Mouse (Mus musculus) myocyte (in vitro differentiated cells): ENCODE measurements around the gene Otoa. TPM values are rescaled to one million over a fixed set of nuclear protein-coding genes. Genes with fewer than 3 reads are reported as not detected.

Experiments
- H3K27me3 ChIP-seq: one replicate; pipeline ENCODE4 v1.6.1; 2011; ENCODE audit not compliant: control insufficient read depth, insufficient read depth, insufficient read length
- H3K36me3 ChIP-seq: one replicate; pipeline ENCODE4 v1.6.1; 2011; ENCODE audit not compliant: control insufficient read depth, insufficient read depth
- H3K4me2 ChIP-seq: one replicate; pipeline ENCODE4 v1.6.1; 2011; ENCODE audit warnings: low read depth, control low read depth
- H3K4me3 ChIP-seq: one replicate; pipeline ENCODE4 v1.5.1; 2011; ENCODE audit warnings: mild to moderate bottlenecking, control low read depth, moderate library complexity
- H3K79me2 ChIP-seq: one replicate; pipeline ENCODE4 v1.6.1; 2011; ENCODE audit not compliant: control insufficient read depth, insufficient read depth
- H3ac ChIP-seq: one replicate; pipeline ENCODE4 v1.6.1; 2011; ENCODE audit not compliant: control insufficient read depth, insufficient read length
- CEBPB ChIP-seq: IDR thresholded peaks from 2 replicates; pipeline ENCODE4 v1.6.1; 2011; ENCODE audit warnings: mild to moderate bottlenecking, moderate library complexity; ENCODE audit not compliant: poor library complexity, insufficient read depth, severe bottlenecking
- E2F4 ChIP-seq: IDR thresholded peaks from one replicate; pipeline ENCODE4 v1.6.1; 2011; ENCODE audit warnings: mild to moderate bottlenecking, control low read depth, moderate library complexity; ENCODE audit not compliant: insufficient read depth
- MAX ChIP-seq: IDR thresholded peaks from one replicate; pipeline ENCODE4 v1.6.1; 2011; ENCODE audit warnings: low read depth, mild to moderate bottlenecking, control low read depth
- MYOD1 ChIP-seq, 3 experiments: IDR thresholded peaks; one replicate each; pipeline ENCODE4 v1.6.1; 2011; ENCODE audit warnings: control low read depth in 2 of 3, low read depth in 2 of 3, mild to moderate bottlenecking in 2 of 3, moderate library complexity in 1 of 3; ENCODE audit not compliant: insufficient read length in 2 of 3, control insufficient read depth in 1 of 3
- MYOG ChIP-seq, 3 experiments: IDR thresholded peaks; one replicate each; pipeline ENCODE4 v1.6.1; 2011; ENCODE audit warnings: control low read depth in 2 of 3, low read depth in 2 of 3, mild to moderate bottlenecking in 2 of 3; ENCODE audit not compliant: insufficient read length in 2 of 3, control insufficient read depth in 1 of 3, insufficient read depth in 1 of 3
- POLR2A ChIP-seq: IDR thresholded peaks from one replicate; pipeline ENCODE4 v1.6.1; 2011; ENCODE audit warnings: low read depth, mild to moderate bottlenecking, control low read depth, moderate library complexity; ENCODE audit not compliant: insufficient read length
- POLR2AphosphoS2 ChIP-seq: IDR thresholded peaks from one replicate; pipeline ENCODE4 v1.6.1; 2011; ENCODE audit warnings: low read depth, control low read depth; ENCODE audit not compliant: insufficient read length
- REST ChIP-seq: IDR thresholded peaks from one replicate; pipeline ENCODE4 v1.6.1; 2011; ENCODE audit warnings: mild to moderate bottlenecking, control low read depth, moderate library complexity; ENCODE audit not compliant: insufficient read depth, insufficient read length
- SRF ChIP-seq: IDR thresholded peaks from one replicate; pipeline ENCODE4 v1.6.1; 2011; ENCODE audit warnings: low read depth; ENCODE audit not compliant: control insufficient read depth, insufficient read length
- TCF12 ChIP-seq: IDR thresholded peaks from one replicate; pipeline ENCODE4 v1.6.1; 2011; ENCODE audit warnings: mild to moderate bottlenecking, control low read depth; ENCODE audit not compliant: poor library complexity, insufficient read depth, severe bottlenecking
- TCF3 ChIP-seq: IDR thresholded peaks from one replicate; pipeline ENCODE4 v1.6.1; 2011; ENCODE audit warnings: low read depth, control low read depth; ENCODE audit not compliant: insufficient read length
- USF1 ChIP-seq: IDR thresholded peaks from one replicate; pipeline ENCODE4 v1.6.1; 2011; ENCODE audit warnings: low read depth, mild to moderate bottlenecking, control low read depth, moderate library complexity
- polyA plus RNA-seq: library from polyadenylated mRNA; unstranded; fragments of >200 nt; fragmentation: generic; extraction: Trizol; gene quantifications from one replicate; pipeline ENCODE4 v1.2.1, GENCODE M21; 2012; ENCODE audit warnings: missing spikeins

Otoa gene
- polyA plus RNA-seq, result 0.35 TPM

GRCm38 (mm10) chr7:121081350-121081749 is at the start of gene Otoa:
Gene Otoa (plus strand): TSS chr7:121081650.
- peaks cover 3% of the 10 kb centered on the region for H3K36me3 ChIP-seq
- H3K4me3 ChIP-seq, result no peak within 1 kb of the TSS
- TF ChIP-seq MYOG (IDR thresholded peaks at IDR 0.05; ENCODE audit: control insufficient read depth in 1 of 3, insufficient read depth in 1 of 3, insufficient read length in 2 of 3, low read depth in 2 of 3) (no peak), REST (no peak), TCF12 (no peak), USF1 (no peak), MYOD1 (IDR thresholded peaks at IDR 0.05; ENCODE audit: control insufficient read depth in 1 of 3, insufficient read length in 2 of 3, low read depth in 2 of 3) (no peak), SRF (no peak), POLR2A (no peak), TCF3 (no peak), CEBPB (no peak), MAX (no peak), E2F4 (no peak), POLR2AphosphoS2 (no peak)

GRCm38 (mm10) chr7:121033856-121034652 is 47.4 kb upstream of the Otoa start, which contains the start of gene Mettl9:
Gene Mettl9 (plus strand): TSS chr7:121034445.
- Histone ChIP-seq H3K27me3 (no peaks in the 10 kb centered on the region), H3K4me3 (peak within 1 kb of the TSS; percentile 70), H3ac (peak within 1 kb of the TSS; percentile 66), H3K79me2 (peaks cover 38% of the 10 kb centered on the region), H3K4me2 (peak within 1 kb of the TSS; percentile 85), H3K36me3 (no peaks in the 10 kb centered on the region)
- TF ChIP-seq SRF (no peak), E2F4 (peak; percentile 63), POLR2AphosphoS2 (peak; percentile 60), MYOG (IDR thresholded peaks at IDR 0.05; ENCODE audit: control insufficient read depth in 1 of 3, insufficient read depth in 1 of 3, insufficient read length in 2 of 3, low read depth in 2 of 3) (peak in 1 of 3 experiments; percentile 58), POLR2A (peak; percentile 82), MAX (no peak)

More at GRCm38 (mm10) chr7:121081350-121081749, at the start of gene Otoa:
- Histone ChIP-seq H3ac (no peak within 1 kb of the TSS), H3K79me2 (no peaks in the 10 kb centered on the region), H3K4me2 (no peak within 1 kb of the TSS), H3K27me3 (no peaks in the 10 kb centered on the region)

GRCm38 (mm10) chr7:121034701-121035141 is 46.7 kb upstream of the Otoa start:
- TF ChIP-seq POLR2AphosphoS2, result no peak
- TF ChIP-seq REST, result no peak
- TF ChIP-seq MYOD1 (IDR thresholded peaks at IDR 0.05; ENCODE audit: control insufficient read depth in 1 of 3, insufficient read length in 2 of 3, low read depth in 2 of 3), result no peak
- no peak for TF ChIP-seq SRF
- TF ChIP-seq E2F4, result no peak
- TF ChIP-seq USF1, result no peak
- TF ChIP-seq MAX, result no peak
- no peak for TF ChIP-seq MYOG (IDR thresholded peaks at IDR 0.05; ENCODE audit: control insufficient read depth in 1 of 3, insufficient read depth in 1 of 3, insufficient read length in 2 of 3, low read depth in 2 of 3)
- Histone ChIP-seq H3K79me2 (peaks cover 45% of the 10 kb centered on the region), H3K4me2 (no peak overlapping the region), H3ac (peak overlapping the region; percentile 66), H3K36me3 (no peaks in the 10 kb centered on the region), H3K27me3 (no peaks in the 10 kb centered on the region), H3K4me3 (peak overlapping the region; percentile 70)

GRCm38 (mm10) chr7:121035161-121035721 is 46.2 kb upstream of the Otoa start:
- H3K4me2 ChIP-seq, result peak overlapping the region; percentile 57
- no peaks in the 10 kb centered on the region for H3K36me3 ChIP-seq
- TF ChIP-seq POLR2AphosphoS2, result no peak
- TF ChIP-seq POLR2A, result no peak
- TF ChIP-seq CEBPB, result 0 out of 2 replicates have a peak, but pooled peaks have one; percentile 49
- TF ChIP-seq MYOD1 (IDR thresholded peaks at IDR 0.05; ENCODE audit: control insufficient read depth in 1 of 3, insufficient read length in 2 of 3, low read depth in 2 of 3), result no peak
- TF ChIP-seq E2F4, result no peak
- TF ChIP-seq MAX, result no peak
- no peak for TF ChIP-seq TCF12
- peak overlapping the region; percentile 70 for H3K4me3 ChIP-seq
- peak overlapping the region; percentile 66 for H3ac ChIP-seq
- no peaks in the 10 kb centered on the region for H3K27me3 ChIP-seq
- peaks cover 50% of the 10 kb centered on the region for H3K79me2 ChIP-seq

- Histone ChIP-seq H3K79me2 (peaks cover 99% of the 10 kb centered on the region), H3K4me3 (no peak overlapping the region), H3K4me2 (peak overlapping the region; percentile 4), H3ac (no peak overlapping the region), H3K27me3 (no peaks in the 10 kb centered on the region), H3K36me3 (no peaks in the 10 kb centered on the region)
- TF ChIP-seq SRF, result no peak
- TF ChIP-seq REST, result no peak
- no peak for TF ChIP-seq TCF12
- TF ChIP-seq MYOD1 (IDR thresholded peaks at IDR 0.05; ENCODE audit: control insufficient read depth in 1 of 3, insufficient read length in 2 of 3, low read depth in 2 of 3), result no peak
- no peak for TF ChIP-seq POLR2A
- TF ChIP-seq USF1, result no peak
- no peak for TF ChIP-seq TCF3
Measured at GRCm38 (mm10) chr7:121040595-121040994, 40.9 kb upstream of the Otoa start.
